Mouse (Mus musculus) E14TG2a.4 (cell line): ENCODE results near the gene Pakap.
A peak's percentile ranks its signal among the peaks of the same experiment; 100 is the strongest.

Experiments
- H3K27me3 ChIP-seq: 2 replicates; pipeline ENCODE4 v1.6.1; 2014; ENCODE audit warnings: low read length, control low read depth; ENCODE audit not compliant: insufficient read depth
- H3K36me3 ChIP-seq: 2 replicates; pipeline ENCODE4 v1.6.1; 2014; ENCODE audit warnings: low read length, control low read depth; ENCODE audit not compliant: insufficient read depth
- H3K4me1 ChIP-seq: replicated peaks from 2 replicates; pipeline ENCODE4 v1.6.1; 2014; ENCODE audit warnings: low read depth, low read length, control low read depth
- H3K4me3 ChIP-seq: replicated peaks from 2 replicates; pipeline ENCODE4 v1.5.1; 2014; ENCODE audit warnings: mild to moderate bottlenecking, low read length
- H3K9me3 ChIP-seq: 2 replicates; pipeline ENCODE4 v1.6.1; 2014; ENCODE audit warnings: low read length, control low read depth
- CTCF ChIP-seq: conservative IDR thresholded peaks from 2 replicates; pipeline ENCODE4 v1.5.1; 2014; ENCODE audit warnings: low read length
- NANOG ChIP-seq: IDR thresholded peaks from 2 replicates; pipeline ENCODE4 v1.6.1; 2014; ENCODE audit warnings: borderline replicate concordance, low read length, mixed read lengths
- POU5F1 ChIP-seq: IDR thresholded peaks from 2 replicates; pipeline ENCODE4 v1.6.1; 2014; ENCODE audit warnings: low read length, borderline replicate concordance

Gene Pakap

DNA sequence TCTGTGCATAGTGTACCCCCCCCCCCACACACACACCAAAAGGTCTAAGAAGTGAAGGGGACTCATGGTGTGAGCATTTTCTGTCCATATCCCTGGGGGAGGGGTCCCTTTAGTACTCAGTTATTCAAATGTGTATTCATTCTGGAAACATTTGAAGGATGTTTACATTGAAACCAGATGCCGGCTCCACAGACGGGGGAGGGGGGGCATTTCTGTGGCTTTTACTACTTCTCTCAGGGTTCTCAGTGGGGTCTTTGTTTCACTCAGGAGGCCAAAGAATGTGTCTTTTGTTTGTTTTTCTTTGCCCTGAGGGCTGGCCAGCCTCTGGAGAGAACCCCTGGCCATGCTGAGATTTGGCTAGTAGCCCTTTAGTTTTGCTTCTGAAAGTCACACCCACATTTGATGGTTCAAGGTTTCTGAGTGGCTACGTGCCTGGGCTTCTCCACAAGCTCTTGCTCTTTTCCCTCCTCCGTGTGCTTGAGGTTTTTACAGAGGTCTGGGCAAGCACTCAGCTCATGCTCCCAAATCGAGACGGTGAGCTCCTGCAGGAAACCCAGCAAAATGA, 24.2 kb upstream of the Pakap start:
- Histone ChIP-seq H3K9me3 (no peaks in the 10 kb centered on the region), H3K4me3 (no peak overlapping the region), H3K36me3 (no peaks in the 10 kb centered on the region), H3K27me3 (no peaks in the 10 kb centered on the region; the same call in 1 of the 2 replicates), H3K4me1 (peaks cover 25% of the 10 kb centered on the region)
- no peak for TF ChIP-seq CTCF
- TF ChIP-seq POU5F1, result no peak
- no peak for TF ChIP-seq NANOG

DNA sequence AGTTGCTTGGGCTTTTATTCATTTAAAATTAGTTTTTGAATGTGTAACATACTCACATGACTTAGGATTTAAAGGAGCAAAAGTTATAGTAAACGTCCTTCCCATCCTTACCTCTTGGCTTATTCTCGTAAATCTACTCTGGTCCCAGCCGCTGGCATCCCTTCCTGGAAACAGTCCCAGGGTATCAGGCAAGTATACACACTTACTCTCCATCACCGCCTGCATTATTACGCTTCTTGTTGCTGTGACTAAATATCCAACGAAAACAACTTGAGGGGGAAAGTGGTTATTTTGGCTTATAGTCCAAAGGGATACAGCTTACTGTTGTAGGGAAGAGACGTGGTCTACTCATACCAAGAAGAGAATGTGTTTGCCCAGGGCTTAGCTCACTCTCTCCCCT, 20.2 kb upstream of the Pakap start:
- Histone ChIP-seq H3K27me3 (no peaks in the 10 kb centered on the region; the same call in 1 of the 2 replicates), H3K4me3 (no peak overlapping the region), H3K9me3 (no peaks in the 10 kb centered on the region), H3K4me1 (peaks cover 21% of the 10 kb centered on the region), H3K36me3 (no peaks in the 10 kb centered on the region)
- TF ChIP-seq CTCF (no peak), POU5F1 (no peak), NANOG (no peak)

DNA sequence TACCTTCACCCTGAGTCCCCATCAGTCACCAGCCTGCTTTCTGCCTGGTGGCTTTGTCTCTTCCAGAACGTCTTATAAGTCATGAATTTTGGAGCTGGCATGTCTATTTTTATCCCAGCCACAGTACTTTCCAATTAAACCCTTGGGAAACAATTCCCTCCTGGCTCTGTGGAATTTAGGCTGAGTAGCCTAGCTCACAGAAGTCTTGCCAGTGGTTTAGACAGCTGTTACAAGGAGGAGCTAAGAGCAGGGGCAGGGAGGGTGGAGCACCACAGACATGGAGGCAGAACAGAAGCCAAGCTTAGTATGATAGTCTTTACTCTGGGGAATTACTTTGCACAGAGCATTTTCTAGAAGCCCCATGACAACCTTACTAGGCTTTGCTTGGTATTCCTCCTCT, 17.8 kb upstream of the Pakap start:
- no peaks in the 10 kb centered on the region for H3K4me1 ChIP-seq
- no peaks in the 10 kb centered on the region for H3K9me3 ChIP-seq
- no peaks in the 10 kb centered on the region; the same call in 1 of the 2 replicates for H3K27me3 ChIP-seq
- TF ChIP-seq CTCF (no peak), NANOG (no peak), POU5F1 (no peak)
- H3K4me3 ChIP-seq, result no peak overlapping the region
- no peaks in the 10 kb centered on the region for H3K36me3 ChIP-seq

DNA sequence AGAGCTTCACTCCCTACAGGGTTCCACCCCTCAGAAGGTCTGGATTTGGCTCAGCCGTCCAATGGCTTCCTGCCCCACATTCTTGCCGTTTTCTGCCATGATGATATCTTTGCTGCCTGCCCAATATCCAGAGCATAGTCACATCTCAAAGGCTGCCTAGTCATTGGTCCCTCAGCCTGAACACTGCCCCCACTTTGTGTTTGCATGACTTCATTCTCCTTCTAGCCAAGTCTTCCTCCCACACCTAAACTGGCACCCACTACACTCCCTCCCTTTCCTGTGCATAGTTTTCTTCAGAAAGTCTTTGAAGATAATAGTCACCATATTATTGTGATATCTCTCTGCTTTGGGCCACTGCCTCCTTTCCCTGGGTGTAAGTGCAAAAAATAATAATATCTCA, 10.9 kb upstream of the Pakap start:
- Histone ChIP-seq H3K4me1 (peaks cover 15% of the 10 kb centered on the region), H3K9me3 (no peaks in the 10 kb centered on the region), H3K27me3 (peaks cover 24% of the 10 kb centered on the region), H3K36me3 (no peaks in the 10 kb centered on the region), H3K4me3 (no peak overlapping the region)
- TF ChIP-seq NANOG (no peak), POU5F1 (no peak), CTCF (no peak)

DNA sequence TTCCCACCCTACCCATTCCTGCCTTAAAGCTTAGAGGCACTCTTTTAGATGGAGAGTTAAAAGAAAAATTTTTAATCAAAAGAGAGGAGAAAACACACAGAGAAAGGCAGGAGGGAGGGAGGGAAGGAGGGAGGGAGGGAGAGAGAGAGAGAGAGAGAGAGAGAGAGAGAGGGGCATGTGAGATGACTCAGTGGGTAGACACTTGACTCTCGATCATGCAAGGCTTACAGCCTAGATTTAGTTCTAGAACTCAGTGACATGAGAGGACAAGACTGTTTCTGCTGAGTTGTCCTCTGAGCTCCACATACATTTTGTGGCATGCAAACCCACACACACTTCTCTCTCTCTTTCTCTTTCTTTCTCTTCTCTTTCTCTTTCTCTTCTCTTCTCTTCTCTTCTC, 8.5 kb upstream of the Pakap start:
- Histone ChIP-seq H3K4me1 (peaks cover 15% of the 10 kb centered on the region), H3K27me3 (peaks cover 29% of the 10 kb centered on the region), H3K4me3 (no peak overlapping the region), H3K9me3 (no peaks in the 10 kb centered on the region), H3K36me3 (no peaks in the 10 kb centered on the region)
- TF ChIP-seq POU5F1 (no peak), NANOG (no peak), CTCF (no peak)

DNA sequence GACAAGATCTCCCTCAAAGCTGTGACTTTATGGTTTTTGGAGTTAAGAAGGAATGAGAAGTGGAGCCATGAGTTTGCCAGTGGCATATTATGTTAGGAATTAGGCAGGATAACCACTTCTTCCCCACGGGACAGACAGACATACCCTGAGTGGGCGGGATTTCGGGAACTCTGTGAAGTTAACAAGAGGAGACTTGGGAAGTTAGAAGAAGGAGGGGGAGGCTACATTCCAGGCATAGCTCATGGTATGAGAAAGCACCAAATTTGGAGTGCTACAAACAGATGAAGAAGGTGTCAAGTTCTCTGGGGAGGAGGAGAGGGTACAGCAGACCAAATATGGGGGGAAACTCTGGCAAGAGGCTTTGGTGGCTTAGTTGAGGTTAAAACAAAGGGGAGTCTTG, 8.0 kb upstream of the Pakap start:
- peaks cover 33% of the 10 kb centered on the region for H3K27me3 ChIP-seq
- H3K9me3 ChIP-seq, result no peaks in the 10 kb centered on the region
- H3K36me3 ChIP-seq, result no peaks in the 10 kb centered on the region
- TF ChIP-seq NANOG (no peak), CTCF (no peak), POU5F1 (no peak)
- peaks cover 15% of the 10 kb centered on the region for H3K4me1 ChIP-seq
- no peak overlapping the region for H3K4me3 ChIP-seq

DNA sequence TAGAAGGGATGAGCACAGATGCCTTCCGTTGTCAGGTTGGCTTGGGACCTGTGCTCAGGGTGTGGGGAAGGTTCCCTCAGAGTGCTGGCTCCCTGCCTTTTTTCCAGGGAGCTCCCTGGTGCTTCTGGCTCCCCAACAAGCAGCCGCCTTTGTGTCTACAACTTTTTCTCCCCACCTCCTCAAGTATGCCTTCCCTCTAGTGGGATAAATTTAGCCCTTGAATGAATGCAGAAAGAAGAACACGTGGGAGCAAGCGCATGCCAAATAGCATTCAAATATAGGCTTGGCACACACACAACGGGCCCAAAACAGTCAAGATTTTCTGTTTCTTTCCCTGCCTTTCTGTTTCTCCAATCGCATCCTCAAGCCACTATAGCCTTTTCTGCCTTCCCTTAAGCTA, 6.9 kb upstream of the Pakap start:
- TF ChIP-seq POU5F1 (no peak), NANOG (no peak), CTCF (no peak)
- Histone ChIP-seq H3K4me3 (no peak overlapping the region), H3K27me3 (peaks cover 41% of the 10 kb centered on the region), H3K36me3 (no peaks in the 10 kb centered on the region), H3K4me1 (peaks cover 15% of the 10 kb centered on the region), H3K9me3 (no peaks in the 10 kb centered on the region)

DNA sequence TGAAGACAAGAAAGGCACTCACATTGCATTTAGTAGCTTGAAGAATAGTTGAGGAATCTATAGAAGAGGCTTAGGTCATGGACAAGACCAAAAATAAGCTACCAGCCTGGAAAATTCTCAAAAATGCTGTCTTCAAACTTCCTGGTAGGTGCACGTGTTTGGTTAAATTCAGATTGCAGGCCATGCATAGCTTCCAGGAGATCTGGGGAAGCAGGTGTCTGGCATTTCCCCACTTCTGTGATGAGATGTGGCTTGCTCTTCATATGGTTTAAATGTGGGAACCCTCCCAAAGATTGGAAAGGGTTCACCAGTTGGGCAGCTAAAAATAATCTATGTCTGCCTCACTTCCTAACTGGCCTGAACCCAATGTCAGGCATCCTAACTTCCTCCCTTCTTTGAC, 2.7 kb upstream of the Pakap start:
- peaks cover 21% of the 10 kb centered on the region for H3K4me1 ChIP-seq
- no peaks in the 10 kb centered on the region for H3K9me3 ChIP-seq
- H3K27me3 ChIP-seq, result peaks cover 66% of the 10 kb centered on the region
- H3K4me3 ChIP-seq, result no peak overlapping the region
- no peaks in the 10 kb centered on the region for H3K36me3 ChIP-seq
- TF ChIP-seq CTCF (no peak), POU5F1 (no peak)

DNA sequence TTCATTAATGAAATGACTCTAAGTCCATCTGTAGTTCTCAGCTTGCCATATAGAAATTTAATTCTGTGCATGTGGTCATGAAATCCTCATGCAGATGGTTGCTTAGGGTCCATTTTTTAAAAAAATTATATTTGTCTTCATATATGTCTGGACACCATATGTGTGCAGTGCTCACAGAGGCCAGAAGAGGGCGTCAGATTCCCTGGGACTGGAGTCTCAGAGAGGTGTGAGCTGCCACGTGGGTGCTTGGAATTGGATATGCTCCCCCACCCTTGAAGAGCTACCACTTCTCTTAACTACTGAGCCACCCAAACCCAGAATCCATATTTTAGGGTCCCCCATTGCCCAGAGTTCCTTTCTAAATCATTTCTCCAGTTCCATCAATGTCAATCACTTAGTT, 2.2 kb upstream of the Pakap start:
- TF ChIP-seq CTCF (peak; percentile 49), NANOG (no peak), POU5F1 (no peak)
- H3K9me3 ChIP-seq, result no peaks in the 10 kb centered on the region
- H3K27me3 ChIP-seq, result peaks cover 71% of the 10 kb centered on the region
- H3K4me3 ChIP-seq, result no peak overlapping the region
- H3K4me1 ChIP-seq, result peaks cover 15% of the 10 kb centered on the region
- no peaks in the 10 kb centered on the region for H3K36me3 ChIP-seq
